Mouse (Mus musculus) colon, adult 2 months (tissue): ENCODE measurements around the gene Ralgapa2. TPM values are rescaled to one million over a fixed set of nuclear protein-coding genes. Genes with fewer than 3 reads are reported as not detected.

Experiments used
- polyA plus RNA-seq: library from polyadenylated mRNA; depleted of rRNA; stranded (reverse); fragments of >200 nt; gene quantifications from 2 replicates; pipeline ENCODE4 v1.2.3, GENCODE M21; 2012; rRNA removed

Gene Ralgapa2
- polyA plus RNA-seq: 25.8 and 26.0 TPM in 2 replicates

DNA sequence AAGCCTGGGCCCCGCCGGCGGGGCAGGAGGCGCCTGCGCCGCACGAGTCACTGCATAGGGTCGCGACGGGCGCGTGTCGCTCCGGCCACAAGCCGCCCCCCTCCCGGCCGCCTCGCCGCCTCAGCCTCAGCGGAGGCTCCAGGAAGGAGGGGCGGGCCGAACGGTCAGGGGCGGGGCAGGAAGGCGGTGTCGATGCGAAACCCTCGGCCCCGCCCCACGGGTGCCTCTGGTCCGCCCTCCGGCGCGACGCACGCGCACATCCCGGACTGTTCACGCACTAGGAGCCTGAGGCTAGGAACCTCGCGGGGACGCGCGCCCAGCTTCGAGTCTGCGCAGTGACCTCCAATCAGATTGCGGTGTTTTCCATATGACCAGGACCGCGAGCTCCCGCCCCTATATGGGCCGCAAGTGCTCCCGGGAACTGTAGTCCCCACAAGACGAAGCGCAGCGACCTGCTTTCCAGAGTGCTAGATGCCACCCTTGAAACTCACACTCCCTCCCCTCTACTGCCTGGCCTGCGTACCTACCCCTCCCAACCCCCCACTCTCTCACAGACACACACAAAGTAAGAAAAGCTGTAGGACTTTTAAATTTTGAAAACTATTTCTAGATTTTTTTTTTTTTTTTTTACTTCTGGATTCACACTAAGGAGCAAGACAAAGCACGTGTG, at the start of gene Ralgapa2:
Gene Ralgapa2, minus strand, starts transcription at position 434 of the 670 bp plus-strand sequence.

DNA sequence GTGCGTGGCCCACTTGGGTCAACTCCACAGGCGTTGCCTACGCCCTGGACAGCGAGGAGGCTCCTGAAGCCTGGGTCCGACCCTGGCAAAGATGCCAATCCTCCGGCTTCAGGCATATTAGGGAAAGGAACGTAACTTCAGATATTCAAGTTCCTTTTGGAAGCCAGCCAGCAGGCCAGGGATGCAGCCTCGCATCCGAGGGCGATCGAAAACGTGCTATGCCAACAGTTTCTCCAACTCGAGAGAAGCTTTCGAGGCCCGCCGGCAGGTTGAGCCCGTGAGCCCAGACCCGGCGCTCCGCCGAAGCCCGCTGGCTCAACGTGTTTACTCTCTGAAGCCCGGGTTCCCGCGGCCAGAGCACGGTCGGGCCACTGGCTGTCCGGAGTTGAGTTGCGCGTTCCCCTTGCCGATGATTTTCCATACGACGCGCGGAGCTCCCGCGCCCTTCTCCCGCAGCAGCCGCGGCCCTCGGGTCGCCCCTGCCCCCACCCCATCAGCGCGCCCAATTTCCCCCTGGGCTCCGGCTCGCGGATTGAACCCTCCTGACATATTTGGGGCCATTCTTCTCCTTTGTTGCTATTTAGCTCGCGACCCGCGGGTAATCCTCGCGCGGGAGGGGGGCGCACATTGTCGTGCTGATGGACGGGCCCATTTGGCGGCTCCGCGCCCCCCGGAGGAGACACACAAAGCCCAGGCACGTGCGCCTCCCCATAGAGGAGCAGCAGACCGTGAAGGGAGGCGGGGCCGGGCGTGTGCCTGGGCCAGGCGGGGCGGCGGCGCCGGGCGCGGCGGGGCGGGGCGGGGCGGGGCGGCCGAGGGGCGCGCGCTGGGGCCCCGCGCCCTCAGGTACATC, 290.8 kb downstream of the Ralgapa2 start, which contains the start of gene Insm1:
Gene Insm1, plus strand, starts transcription at position 846 of the 853 bp plus-strand sequence.

